Mouse (Mus musculus): ENCODE results near the gene Cd3eap. TPM values are rescaled to one million over a fixed set of nuclear protein-coding genes. Genes with fewer than 3 reads are reported as not detected.
A peak's percentile ranks its signal among the peaks of the same experiment; 100 is the strongest.

The Cd3eap gene
- polyA plus RNA-seq, 1 experiment from 2014 or later, result 6.8 TPM

GRCm38 (mm10) chr7:19357381-19358375 lies 1.6 kb downstream of the Cd3eap start:
- H3K27ac ChIP-seq (ENCODE audit: low read length), result no peak overlapping the region
- no peak overlapping the region for H3K9ac ChIP-seq (ENCODE audit: low read depth, low read length)
- no peaks in the 10 kb centered on the region for H3K27me3 ChIP-seq (ENCODE audit: control insufficient read depth, insufficient read depth, low read depth, low read length)
- H3K4me3 ChIP-seq (ENCODE audit: low read depth, low read length), result no peak overlapping the region
- H3K9me3 ChIP-seq (replicated peaks; ENCODE audit: control insufficient read depth, low read length), result no peaks in the 10 kb centered on the region
- WGBS (ENCODE audit: insufficient replicate concordance), result 81% methylated on average over 25 of the region's 25 CpGs
- H3K4me2 ChIP-seq (ENCODE audit: low read depth, low read length), result peak overlapping the region; percentile 100; the same call in 1 of the 2 replicates
- ATAC-seq (ENCODE audit: low read depth), result no peak
- H3K4me1 ChIP-seq (ENCODE audit: control insufficient read depth, low read depth, low read length), result peaks cover 40% of the 10 kb centered on the region
- H3K36me3 ChIP-seq (ENCODE audit: control insufficient read depth, insufficient read depth), result peaks cover 2% of the 10 kb centered on the region; the same call in 1 of the 2 replicates

GRCm38 (mm10) chr7:19356311-19356710 lies 3.0 kb downstream of the Cd3eap start:
- H3K36me3 ChIP-seq (ENCODE audit: control insufficient read depth, insufficient read depth), result peaks cover 2% of the 10 kb centered on the region; the same call in 1 of the 2 replicates
- ATAC-seq (ENCODE audit: low read depth), result no peak
- WGBS (ENCODE audit: insufficient replicate concordance), result 76% methylated on average over 10 of the region's 10 CpGs
- no peak overlapping the region for H3K27ac ChIP-seq (ENCODE audit: low read length)
- H3K4me1 ChIP-seq (ENCODE audit: control insufficient read depth, low read depth, low read length), result peaks cover 30% of the 10 kb centered on the region
- H3K27me3 ChIP-seq (ENCODE audit: control insufficient read depth, insufficient read depth, low read depth, low read length), result no peaks in the 10 kb centered on the region
- no peak overlapping the region for H3K4me3 ChIP-seq (ENCODE audit: low read depth, low read length)
- H3K4me2 ChIP-seq (ENCODE audit: low read depth, low read length), result no peak overlapping the region
- no peak overlapping the region for H3K9ac ChIP-seq (ENCODE audit: low read depth, low read length)
- H3K9me3 ChIP-seq (replicated peaks; ENCODE audit: control insufficient read depth, low read length), result no peaks in the 10 kb centered on the region

GRCm38 (mm10) chr7:19354991-19355390 lies 4.3 kb downstream of the Cd3eap start:
- H3K4me1 ChIP-seq (ENCODE audit: control insufficient read depth, low read depth, low read length), result peaks cover 17% of the 10 kb centered on the region
- H3K36me3 ChIP-seq (ENCODE audit: control insufficient read depth, insufficient read depth), result peaks cover 2% of the 10 kb centered on the region; the same call in 1 of the 2 replicates
- no peak overlapping the region for H3K27ac ChIP-seq (ENCODE audit: low read length)
- ATAC-seq (ENCODE audit: low read depth), result no peak
- no peak overlapping the region for H3K4me2 ChIP-seq (ENCODE audit: low read depth, low read length)
- no peaks in the 10 kb centered on the region for H3K9me3 ChIP-seq (replicated peaks; ENCODE audit: control insufficient read depth, low read length)
- no peaks in the 10 kb centered on the region for H3K27me3 ChIP-seq (ENCODE audit: control insufficient read depth, insufficient read depth, low read depth, low read length)
- no peak overlapping the region for H3K4me3 ChIP-seq (ENCODE audit: low read depth, low read length)
- H3K9ac ChIP-seq (ENCODE audit: low read depth, low read length), result no peak overlapping the region
- 82% methylated on average over 5 of the region's 5 CpGs for WGBS (ENCODE audit: insufficient replicate concordance)

- H3K9me3 ChIP-seq (replicated peaks; ENCODE audit: control insufficient read depth, low read length), result no peaks in the 10 kb centered on the region
- no peak overlapping the region for H3K27ac ChIP-seq (ENCODE audit: low read length)
- H3K9ac ChIP-seq (ENCODE audit: low read depth, low read length), result no peak overlapping the region
- WGBS (ENCODE audit: insufficient replicate concordance), result 88% methylated on average over 8 of the region's 8 CpGs
- no peak overlapping the region for H3K4me3 ChIP-seq (ENCODE audit: low read depth, low read length)
- 0 out of 2 replicates have a peak, but pooled peaks cover 2% of the 10 kb centered on the region for H3K36me3 ChIP-seq (ENCODE audit: control insufficient read depth, insufficient read depth)
- peaks cover 6% of the 10 kb centered on the region for H3K4me1 ChIP-seq (ENCODE audit: control insufficient read depth, low read depth, low read length)
- no peak overlapping the region for H3K4me2 ChIP-seq (ENCODE audit: low read depth, low read length)
- ATAC-seq (ENCODE audit: low read depth), result no peak
- no peaks in the 10 kb centered on the region for H3K27me3 ChIP-seq (ENCODE audit: control insufficient read depth, insufficient read depth, low read depth, low read length)
Observed at GRCm38 (mm10) chr7:19350221-19350620, 9.1 kb downstream of the Cd3eap start.

- 69% methylated on average over 13 of the region's 13 CpGs for WGBS (ENCODE audit: insufficient replicate concordance)
- H3K27me3 ChIP-seq (ENCODE audit: control insufficient read depth, insufficient read depth, low read depth, low read length), result no peaks in the 10 kb centered on the region
- no peak overlapping the region for H3K9ac ChIP-seq (ENCODE audit: low read depth, low read length)
- no peak for ATAC-seq (ENCODE audit: low read depth)
- H3K27ac ChIP-seq (ENCODE audit: low read length), result no peak overlapping the region
- no peak overlapping the region for H3K4me3 ChIP-seq (ENCODE audit: low read depth, low read length)
- no peaks in the 10 kb centered on the region for H3K36me3 ChIP-seq (ENCODE audit: control insufficient read depth, insufficient read depth)
- H3K4me1 ChIP-seq (ENCODE audit: control insufficient read depth, low read depth, low read length), result peaks cover 12% of the 10 kb centered on the region
- H3K9me3 ChIP-seq (replicated peaks; ENCODE audit: control insufficient read depth, low read length), result no peaks in the 10 kb centered on the region
- H3K4me2 ChIP-seq (ENCODE audit: low read depth, low read length), result no peak overlapping the region
Observed at GRCm38 (mm10) chr7:19349188-19349915, 9.9 kb downstream of the Cd3eap start.

- WGBS (ENCODE audit: insufficient replicate concordance), result under 1% methylated on average over 31 of the region's 31 CpGs
- peak overlapping the region; percentile 64 for H3K9ac ChIP-seq (ENCODE audit: low read depth, low read length)
Observed at GRCm38 (mm10) chr7:19344938-19345471, 14.3 kb downstream of the Cd3eap start.

GRCm38 (mm10) chr7:19344237-19344847 lies 14.9 kb downstream of the Cd3eap start, which contains the start of gene Ercc1:
Gene Ercc1, plus strand, starts transcription at chr7:19344778.
- H3K27ac ChIP-seq (ENCODE audit: low read length), result peak within 1 kb of the TSS; percentile 56; the same call in 1 of the 2 replicates
- ATAC-seq (ENCODE audit: low read depth), result no peak
- peaks cover 23% of the 10 kb centered on the region for H3K27me3 ChIP-seq (ENCODE audit: control insufficient read depth, insufficient read depth, low read depth, low read length)
- H3K36me3 ChIP-seq (ENCODE audit: control insufficient read depth, insufficient read depth), result no peaks in the 10 kb centered on the region
- 16% methylated on average over 12 of the region's 12 CpGs for WGBS (ENCODE audit: insufficient replicate concordance)
- H3K4me1 ChIP-seq (ENCODE audit: control insufficient read depth, low read depth, low read length), result peaks cover 21% of the 10 kb centered on the region
- H3K9me3 ChIP-seq (replicated peaks; ENCODE audit: control insufficient read depth, low read length), result no peaks in the 10 kb centered on the region
- H3K4me2 ChIP-seq (ENCODE audit: low read depth, low read length), result peak within 1 kb of the TSS; percentile 87
- H3K9ac ChIP-seq (ENCODE audit: low read depth, low read length), result peak within 1 kb of the TSS; percentile 64
- peak within 1 kb of the TSS; percentile 78 for H3K4me3 ChIP-seq (ENCODE audit: low read depth, low read length)

More at GRCm38 (mm10) chr7:19344938-19345471, 14.3 kb downstream of the Cd3eap start:
- Histone ChIP-seq H3K27ac (ENCODE audit: low read length) (peak overlapping the region; percentile 56; the same call in 1 of the 2 replicates), H3K4me3 (ENCODE audit: low read depth, low read length) (peak overlapping the region; percentile 78), H3K4me1 (ENCODE audit: control insufficient read depth, low read depth, low read length) (peaks cover 21% of the 10 kb centered on the region), H3K9me3 (replicated peaks; ENCODE audit: control insufficient read depth, low read length) (no peaks in the 10 kb centered on the region), H3K4me2 (ENCODE audit: low read depth, low read length) (peak overlapping the region; percentile 87), H3K27me3 (ENCODE audit: control insufficient read depth, insufficient read depth, low read depth, low read length) (peaks cover 21% of the 10 kb centered on the region), H3K36me3 (ENCODE audit: control insufficient read depth, insufficient read depth) (no peaks in the 10 kb centered on the region)
- ATAC-seq (ENCODE audit: low read depth), result peak; percentile 95

- Histone ChIP-seq H3K9me3 (replicated peaks; ENCODE audit: control insufficient read depth, low read length) (no peaks in the 10 kb centered on the region), H3K36me3 (ENCODE audit: control insufficient read depth, insufficient read depth) (no peaks in the 10 kb centered on the region), H3K27me3 (ENCODE audit: control insufficient read depth, insufficient read depth, low read depth, low read length) (peaks cover 24% of the 10 kb centered on the region), H3K4me1 (ENCODE audit: control insufficient read depth, low read depth, low read length) (peaks cover 21% of the 10 kb centered on the region), H3K9ac (ENCODE audit: low read depth, low read length) (no peak overlapping the region), H3K27ac (ENCODE audit: low read length) (no peak overlapping the region), H3K4me2 (ENCODE audit: low read depth, low read length) (no peak overlapping the region), H3K4me3 (ENCODE audit: low read depth, low read length) (no peak overlapping the region)
- ATAC-seq (ENCODE audit: low read depth), result no peak
- under 1% methylated on average over 11 of the region's 11 CpGs for WGBS (ENCODE audit: insufficient replicate concordance)
Observed at GRCm38 (mm10) chr7:19343210-19343808, 16.0 kb downstream of the Cd3eap start.

All from liver, embryonic 16.5 days (tissue).